Mouse (Mus musculus): ENCODE measurements around the gene Gm8251. TPM values are rescaled to one million over a fixed set of nuclear protein-coding genes. Genes with fewer than 3 reads are reported as not detected.
A peak's percentile ranks its signal among the peaks of the same experiment; 100 is the strongest.
"Not testable (repeated sequence)": the region's sequence is repeated elsewhere in the genome, so short reads cannot be mapped to it uniquely, and the experiment has no call there.

Gm8251 gene
- 0.11 TPM in 1 of 2 replicates, not detected in the other for polyA plus RNA-seq (2011; ENCODE audit: insufficient read length, low read depth, missing spikeins)

DNA sequence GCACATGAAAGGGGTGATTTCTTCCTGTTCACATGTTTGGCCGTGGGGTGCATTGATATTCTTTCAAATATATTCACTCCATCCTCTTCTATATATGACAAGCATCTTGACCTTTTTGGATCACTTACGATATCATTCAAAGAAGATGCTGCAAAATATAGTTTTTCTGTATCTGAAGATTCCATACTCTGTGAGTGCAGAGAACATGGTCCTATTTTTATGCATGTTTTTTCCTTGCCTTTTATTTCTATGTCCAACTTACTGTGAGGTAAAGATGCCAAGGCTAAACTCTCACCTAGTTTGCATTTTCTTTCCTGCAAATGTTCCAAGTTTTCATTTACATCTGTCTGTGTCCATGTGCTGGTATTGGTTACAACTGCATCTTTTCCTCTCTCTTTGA, at the start of gene Gm8251:
Gm8251 (minus strand) TSS at position 101 of the 400 bp plus-strand sequence.
- Histone ChIP-seq H3K27ac (ENCODE audit: insufficient read depth, low read length) (no peak within 1 kb of the TSS), H3K4me1 (ENCODE audit: control insufficient read depth, insufficient read depth, low read length) (no peaks in the 10 kb centered on the region), H3K4me3 (ENCODE audit: insufficient read depth, low read length) (no peak within 1 kb of the TSS)
- TF ChIP-seq CTCF (IDR thresholded peaks at IDR 0.05; ENCODE audit: borderline replicate concordance, insufficient read depth, low read length) (no peak), POLR2A (IDR thresholded peaks at IDR 0.05; ENCODE audit: low read depth, low read length) (no peak)

DNA sequence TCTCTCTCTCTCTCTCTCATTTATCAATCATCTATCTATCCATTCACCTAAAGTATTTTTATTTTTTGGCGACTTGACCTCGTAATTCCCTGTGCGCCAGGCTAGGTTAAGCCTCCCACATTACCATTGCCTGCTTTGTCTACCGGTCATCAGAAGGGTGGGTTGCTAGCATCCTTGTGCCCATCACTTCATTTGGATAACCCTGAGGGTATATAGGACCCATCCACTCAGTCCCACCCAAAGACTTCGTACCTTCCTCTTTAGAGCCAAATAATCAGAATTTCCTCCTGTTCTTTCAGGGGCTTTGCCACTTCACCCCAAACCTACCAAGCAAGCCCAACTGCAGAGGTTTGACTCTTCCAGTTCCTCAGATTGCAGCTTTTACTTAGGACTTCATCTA, 41.2 kb upstream of the Gm8251 start:
- no peak overlapping the region for H3K27ac ChIP-seq (ENCODE audit: insufficient read depth, low read length)

DNA sequence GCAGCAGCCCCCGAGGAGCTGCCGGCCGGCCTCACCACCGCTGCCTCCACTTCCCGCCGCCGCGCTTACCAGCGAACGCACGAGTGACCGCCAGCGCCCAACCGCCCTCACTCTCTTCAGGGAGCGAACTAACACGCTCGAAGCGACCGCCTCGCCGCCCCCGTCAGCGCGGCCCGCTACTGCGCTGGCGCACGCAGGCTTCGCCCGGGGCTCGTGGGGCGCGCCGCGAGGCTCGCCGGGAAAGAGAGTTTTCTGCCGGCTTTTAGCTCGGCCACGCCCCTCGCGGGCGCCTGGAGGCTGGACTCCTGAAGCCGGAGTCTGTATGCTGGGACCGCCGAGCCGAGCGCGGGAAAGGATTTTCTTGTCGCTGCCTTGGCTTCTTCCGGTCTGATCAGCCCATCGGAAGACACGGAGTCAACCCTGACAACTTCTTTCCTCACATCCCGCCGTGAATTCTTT, 40.6 kb upstream of the Gm8251 start, which contains the start of gene Tex30:
Tex30 (minus strand) TSS at position 183 of the 459 bp plus-strand sequence.
- H3K4me1 ChIP-seq (ENCODE audit: control insufficient read depth, insufficient read depth, low read length), result no peaks in the 10 kb centered on the region
- H3K27ac ChIP-seq (ENCODE audit: insufficient read depth, low read length), result peak within 1 kb of the TSS; percentile 20; the same call in 1 of the 2 replicates
- peak; percentile 83 for TF ChIP-seq POLR2A (IDR thresholded peaks at IDR 0.05; ENCODE audit: low read depth, low read length)
- TF ChIP-seq CTCF (IDR thresholded peaks at IDR 0.05; ENCODE audit: borderline replicate concordance, insufficient read depth, low read length), result no peak
- peak within 1 kb of the TSS; percentile 83 for H3K4me3 ChIP-seq (ENCODE audit: insufficient read depth, low read length)

More for the DNA sequence above, 41.2 kb upstream of the Gm8251 start:
- TF ChIP-seq POLR2A (IDR thresholded peaks at IDR 0.05; ENCODE audit: low read depth, low read length) (no peak), CTCF (IDR thresholded peaks at IDR 0.05; ENCODE audit: borderline replicate concordance, insufficient read depth, low read length) (no peak)
- Histone ChIP-seq H3K4me3 (ENCODE audit: insufficient read depth, low read length) (peak overlapping the region; percentile 11; the same call in 1 of the 2 replicates), H3K4me1 (ENCODE audit: control insufficient read depth, insufficient read depth, low read length) (no peaks in the 10 kb centered on the region)

DNA sequence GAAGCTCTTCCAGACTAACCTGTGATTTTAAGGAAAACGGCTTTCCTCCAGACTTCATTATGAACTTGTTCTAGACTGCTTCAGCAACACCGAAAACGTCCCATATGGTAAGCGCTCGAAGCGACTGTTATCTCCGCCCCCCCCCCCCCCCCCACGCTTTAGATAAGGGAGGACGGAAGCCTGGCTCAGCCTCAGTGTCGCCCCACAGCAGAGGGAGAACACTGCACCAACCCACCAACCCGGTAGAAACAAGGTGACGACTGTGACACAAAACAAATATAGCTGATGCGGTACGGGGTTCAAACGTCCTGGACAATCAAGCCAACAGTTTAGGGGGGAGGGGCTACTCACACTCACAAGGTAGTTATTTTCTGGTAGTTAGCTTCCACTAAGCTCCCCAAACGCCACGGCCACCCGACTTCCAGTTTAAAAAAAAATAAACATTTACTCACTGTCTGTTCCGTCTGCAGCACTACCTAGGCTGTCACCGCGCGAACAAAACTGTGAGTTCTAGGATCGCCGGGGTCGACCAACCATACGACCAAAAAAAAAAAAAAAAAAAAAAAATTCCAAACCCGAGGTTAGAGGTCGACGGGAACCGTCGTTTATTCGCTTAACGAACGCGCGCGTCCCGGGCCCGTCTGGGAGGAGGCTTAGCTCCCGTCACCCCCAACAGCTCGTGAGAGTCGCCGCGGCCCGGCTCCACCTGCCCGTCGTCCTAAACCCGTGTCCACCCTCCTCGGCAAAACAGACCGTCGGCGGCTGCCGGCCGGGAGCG, 39.9 kb upstream of the Gm8251 start:
- TF ChIP-seq CTCF (IDR thresholded peaks at IDR 0.05; ENCODE audit: borderline replicate concordance, insufficient read depth, low read length) (no peak), POLR2A (IDR thresholded peaks at IDR 0.05; ENCODE audit: low read depth, low read length) (peak; percentile 60)
- Histone ChIP-seq H3K4me1 (ENCODE audit: control insufficient read depth, insufficient read depth, low read length) (no peaks in the 10 kb centered on the region), H3K27ac (ENCODE audit: insufficient read depth, low read length) (no peak overlapping the region), H3K4me3 (ENCODE audit: insufficient read depth, low read length) (peak overlapping the region; percentile 83)

DNA sequence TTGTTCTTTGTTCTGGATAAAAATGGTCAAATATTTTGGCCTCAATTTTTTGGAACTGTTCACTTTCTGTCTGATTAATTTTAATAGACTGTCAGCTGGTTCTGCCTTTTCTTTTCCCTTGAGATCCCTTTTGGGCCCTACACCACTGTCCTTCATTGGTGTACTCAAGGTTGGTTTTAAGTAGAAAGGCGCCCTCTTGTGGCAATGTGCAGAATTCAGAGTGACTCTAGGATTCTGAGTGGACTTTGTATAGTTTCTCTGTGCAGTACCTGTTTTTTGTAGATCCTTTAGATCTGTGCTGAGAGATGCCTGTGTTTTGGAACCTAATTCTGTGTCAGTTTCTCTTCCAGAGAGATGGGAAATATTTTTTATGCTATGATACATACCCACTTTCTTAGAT, 2.9 kb upstream of the Gm8251 start:
- TF ChIP-seq CTCF (IDR thresholded peaks at IDR 0.05; ENCODE audit: borderline replicate concordance, insufficient read depth, low read length), result no peak
- Histone ChIP-seq H3K27ac (ENCODE audit: insufficient read depth, low read length) (no peak overlapping the region), H3K4me1 (ENCODE audit: control insufficient read depth, insufficient read depth, low read length) (no peaks in the 10 kb centered on the region), H3K4me3 (ENCODE audit: insufficient read depth, low read length) (no peak overlapping the region)

DNA sequence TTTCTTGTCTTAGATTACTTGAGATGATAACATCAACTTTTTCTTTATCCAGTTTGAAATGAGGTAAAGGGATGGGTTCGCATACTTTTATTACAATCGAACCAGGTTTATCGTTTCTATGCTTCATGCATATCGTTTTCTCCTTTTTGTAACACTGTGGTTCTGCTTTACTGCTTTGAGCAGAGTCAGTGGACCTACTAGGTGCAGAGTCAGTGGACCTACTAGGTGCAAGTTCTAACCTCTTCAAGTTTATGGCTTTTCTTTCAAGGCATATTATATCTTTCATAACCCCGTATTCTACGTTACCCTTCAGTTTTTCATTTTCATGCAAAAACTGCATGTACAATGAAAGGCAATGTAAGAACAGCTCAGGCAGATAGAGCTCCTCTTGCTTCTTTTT, 1.7 kb upstream of the Gm8251 start:
- Histone ChIP-seq H3K27ac (ENCODE audit: insufficient read depth, low read length) (no peak overlapping the region), H3K4me3 (ENCODE audit: insufficient read depth, low read length) (no peak overlapping the region), H3K4me1 (ENCODE audit: control insufficient read depth, insufficient read depth, low read length) (no peaks in the 10 kb centered on the region)
- no peak for TF ChIP-seq CTCF (IDR thresholded peaks at IDR 0.05; ENCODE audit: borderline replicate concordance, insufficient read depth, low read length)
- no peak for TF ChIP-seq POLR2A (IDR thresholded peaks at IDR 0.05; ENCODE audit: low read depth, low read length)

DNA sequence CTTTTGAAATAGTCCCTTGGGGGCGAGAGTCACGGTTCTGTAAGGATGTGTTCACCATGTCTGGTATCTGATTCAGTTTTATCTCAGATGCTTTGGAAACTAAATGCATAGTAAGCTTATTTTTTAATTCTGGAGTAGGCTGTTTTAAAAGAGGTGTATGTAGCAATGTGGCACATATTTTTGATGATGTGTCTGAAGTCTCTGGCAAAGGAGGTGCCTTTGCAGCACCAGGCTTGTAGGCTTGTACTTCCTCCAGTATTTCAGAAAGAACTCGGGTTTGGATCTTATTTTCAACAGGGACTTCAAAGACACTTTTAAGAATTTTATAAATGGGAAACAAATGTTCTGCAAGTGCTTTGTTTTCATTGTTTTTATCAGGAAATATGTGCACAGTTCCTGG, 3.9 kb downstream of the Gm8251 start:
- H3K27ac ChIP-seq (ENCODE audit: insufficient read depth, low read length), result no peak overlapping the region
- H3K4me1 ChIP-seq (ENCODE audit: control insufficient read depth, insufficient read depth, low read length), result no peaks in the 10 kb centered on the region
- TF ChIP-seq CTCF (IDR thresholded peaks at IDR 0.05; ENCODE audit: borderline replicate concordance, insufficient read depth, low read length) (no peak), POLR2A (IDR thresholded peaks at IDR 0.05; ENCODE audit: low read depth, low read length) (no peak)
- H3K4me3 ChIP-seq (ENCODE audit: insufficient read depth, low read length), result no peak overlapping the region

DNA sequence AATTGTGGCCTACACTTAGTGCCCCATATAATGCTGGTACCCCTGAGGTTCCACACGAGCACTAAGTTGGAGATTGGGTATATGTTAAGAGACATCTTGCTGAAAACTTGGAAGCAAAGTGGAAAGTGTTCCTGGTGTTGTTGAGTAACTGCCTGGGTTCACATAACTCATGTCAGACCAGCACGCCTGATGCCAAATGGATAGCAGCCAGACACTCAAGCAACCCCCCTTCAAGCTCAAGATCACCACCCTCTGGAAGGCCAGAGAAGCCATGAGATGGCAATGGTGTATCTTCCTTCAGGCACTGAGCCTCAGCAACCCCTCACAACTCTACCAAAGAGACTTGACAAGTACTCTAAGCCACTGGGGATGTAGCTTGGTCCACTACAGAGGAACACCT, 15.2 kb downstream of the Gm8251 start:
- Histone ChIP-seq H3K27ac (ENCODE audit: insufficient read depth, low read length) (no peak overlapping the region), H3K4me3 (ENCODE audit: insufficient read depth, low read length) (no peak overlapping the region), H3K4me1 (ENCODE audit: control insufficient read depth, insufficient read depth, low read length) (no peaks in the 10 kb centered on the region)
- TF ChIP-seq POLR2A (IDR thresholded peaks at IDR 0.05; ENCODE audit: low read depth, low read length) (no peak), CTCF (IDR thresholded peaks at IDR 0.05; ENCODE audit: borderline replicate concordance, insufficient read depth, low read length) (no peak)

DNA sequence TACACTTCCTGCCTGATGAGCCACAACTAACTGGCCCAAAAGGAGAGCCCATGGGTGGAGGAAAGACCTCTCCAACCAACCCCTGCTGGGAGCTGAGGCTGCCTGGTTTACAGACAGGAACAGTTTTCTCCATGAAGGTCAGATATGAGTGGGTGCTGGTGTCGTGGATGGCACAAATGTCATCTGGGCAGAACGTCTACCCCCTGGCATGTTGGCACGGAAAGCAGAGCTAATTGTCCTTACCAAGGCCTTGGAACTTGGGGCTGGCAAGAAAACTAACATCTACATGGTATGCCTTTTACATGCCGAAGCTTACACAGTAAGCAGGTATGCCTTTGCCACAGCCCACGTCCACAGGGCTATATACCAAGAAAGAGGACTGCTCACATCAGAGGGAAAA, 16.0 kb downstream of the Gm8251 start:
- not testable (repeated sequence) for H3K27ac ChIP-seq (ENCODE audit: insufficient read depth, low read length); H3K4me3 ChIP-seq (ENCODE audit: insufficient read depth, low read length); H3K4me1 ChIP-seq (ENCODE audit: control insufficient read depth, insufficient read depth, low read length)

DNA sequence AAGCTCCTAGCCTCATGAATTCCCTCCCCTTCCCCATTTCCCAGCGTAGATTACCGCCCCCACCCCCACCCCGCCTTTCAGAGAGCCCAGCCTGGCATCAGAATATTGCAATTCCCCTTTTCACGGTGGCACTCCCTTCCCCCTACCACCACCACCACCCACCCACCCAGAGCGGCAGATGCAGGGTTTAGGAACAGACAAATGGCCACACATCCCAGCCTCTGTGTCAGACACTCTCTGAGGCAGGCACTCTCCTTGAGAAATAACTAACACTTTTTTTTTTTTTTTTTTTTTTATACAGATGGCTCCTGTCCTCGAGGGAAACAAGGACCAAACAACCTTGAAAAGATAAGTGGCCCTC, 19.2 kb downstream of the Gm8251 start:
- Histone ChIP-seq H3K4me3 (ENCODE audit: insufficient read depth, low read length) (peak overlapping the region; percentile 35), H3K4me1 (ENCODE audit: control insufficient read depth, insufficient read depth, low read length) (no peaks in the 10 kb centered on the region), H3K27ac (ENCODE audit: insufficient read depth, low read length) (no peak overlapping the region)
- no peak for TF ChIP-seq POLR2A (IDR thresholded peaks at IDR 0.05; ENCODE audit: low read depth, low read length)
- TF ChIP-seq CTCF (IDR thresholded peaks at IDR 0.05; ENCODE audit: borderline replicate concordance, insufficient read depth, low read length), result no peak

Measured in embryonic fibroblast, embryonic 13.5 days (primary cell).